Mouse (Mus musculus) left cerebral cortex, adult 2 months (tissue): ENCODE measurements at regions not wholly inside any gene's neighbourhood (a gene's known extent, or its start where the extent isn't known, plus 50 kb on each side); places are given as distances from the start of the nearest gene placed in this dataset.

Experiments used
- DNase-seq, 2 experiments: peaks; one replicate each; pipeline ENCODE4 v3.0.0; 2021 to 2022; ENCODE audit warnings: low spot score in 2 of 2, mixed read lengths in 1 of 2; ENCODE audit errors: extremely low spot score in 1 of 2
- H3K27ac ChIP-seq: fragments of 200-600 bp; 2 replicates; pipeline ENCODE4 v1.8.1; 2022
- H3K4me3 ChIP-seq: fragments of 200-600 bp; 2 replicates; pipeline ENCODE4 v1.8.1; 2022
- CTCF ChIP-seq: fragments of 200-600 bp; IDR thresholded peaks from 2 replicates; pipeline ENCODE4 v1.8.1; 2022; ENCODE audit warnings: antibody characterized with exemption, mild to moderate bottlenecking, moderate library complexity
- intact Hi-C: fragments of 180-260 bp; cut with DNase I; formaldehyde crosslinking; loops from one replicate; pipeline ENCODE4 v1.15.1; 2025

DNA sequence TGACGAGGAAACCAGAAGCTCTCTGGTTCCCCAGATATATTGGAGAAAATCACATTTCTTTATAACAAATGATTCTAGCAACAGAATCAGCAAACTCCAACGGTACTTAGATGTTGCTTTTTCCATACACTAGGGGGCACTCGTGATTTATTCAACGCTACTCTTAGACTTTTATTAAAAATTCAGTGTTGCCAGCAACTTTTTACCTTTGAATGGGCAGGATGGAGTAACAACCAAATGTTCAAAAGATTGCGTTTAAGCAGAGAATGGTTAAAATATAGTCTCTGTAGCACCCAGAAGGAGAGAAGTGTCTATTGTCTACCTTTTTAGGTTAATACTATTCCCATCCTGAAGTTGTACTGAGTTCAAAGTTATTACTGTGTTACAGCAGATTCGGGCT lies 715.4 kb upstream of the Cblb start:
- TF ChIP-seq CTCF: peak; percentile 79
- Histone ChIP-seq H3K27ac (no peak overlapping the region), H3K4me3 (no peak overlapping the region)
- intact Hi-C loops: loop anchor here (5.0 to 10.0 kb wide), 3 partner anchors 473 to 867 kb away; partner anchors contain the start of gene Cblb
- DNase-seq: peak in 1 of 2 experiments; percentile 13

DNA sequence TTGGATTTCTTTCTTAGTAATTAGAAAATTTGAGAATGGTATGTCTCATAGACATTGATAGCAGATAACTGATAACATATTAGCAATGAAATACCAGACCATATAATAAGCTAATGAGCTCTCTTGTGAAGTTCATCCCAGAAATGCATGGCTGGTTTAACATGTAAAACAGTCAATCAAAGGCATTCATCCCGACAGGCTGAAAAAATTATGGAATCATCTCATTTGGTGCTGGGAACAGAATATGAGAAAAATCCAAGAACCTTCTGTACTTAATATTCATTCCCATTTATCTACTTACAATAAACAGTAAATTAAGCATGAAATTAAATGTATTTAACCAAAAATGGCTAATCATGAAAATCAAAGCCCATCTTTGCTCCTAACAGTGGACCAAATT lies 698.8 kb upstream of the Cblb start:
- H3K27ac ChIP-seq: no peak overlapping the region
- H3K4me3 ChIP-seq: no peak overlapping the region
- no peak for TF ChIP-seq CTCF
- intact Hi-C loops: no loop called here
- DNase-seq: no peak

DNA sequence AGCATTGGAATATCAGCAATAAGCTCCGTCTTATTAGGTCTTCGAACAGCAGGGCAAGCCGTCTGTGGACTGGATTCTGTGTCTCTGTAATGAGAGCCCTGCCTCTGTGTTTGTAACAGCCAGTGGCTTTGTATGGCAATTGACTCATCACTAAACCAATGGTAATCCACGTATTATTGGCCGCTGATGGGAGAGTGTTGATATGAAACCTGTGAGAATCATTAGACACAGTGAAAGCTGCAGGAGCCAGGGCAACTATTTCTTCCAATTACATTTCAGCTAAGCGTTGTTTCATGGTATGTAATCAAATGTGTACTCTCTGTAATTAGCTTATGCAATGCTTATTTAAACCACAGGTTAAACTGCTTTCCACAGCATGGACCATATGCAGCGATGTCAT lies 696.1 kb upstream of the Cblb start:
- intact Hi-C loops: no loop called here
- Histone ChIP-seq H3K4me3 (no peak overlapping the region), H3K27ac (no peak overlapping the region)
- TF ChIP-seq CTCF: no peak
- DNase-seq: no peak

DNA sequence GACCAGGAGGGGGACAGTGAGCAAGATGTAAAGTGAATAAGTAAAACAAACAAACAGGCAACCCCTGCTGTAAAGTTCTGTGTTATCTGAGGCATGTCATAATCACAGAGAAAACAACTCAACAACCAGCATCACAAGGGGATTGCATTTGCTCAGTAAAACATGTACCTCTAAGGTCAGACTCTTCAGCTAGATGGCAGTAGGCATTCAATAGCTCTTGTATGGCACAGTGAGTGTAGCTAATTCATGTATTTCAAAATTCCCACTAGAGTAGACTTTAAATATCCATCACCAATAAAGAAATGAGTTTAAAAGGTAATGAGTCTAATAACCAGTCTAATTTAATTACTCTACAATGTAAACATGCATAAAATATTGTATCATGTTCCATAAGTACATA lies 683.9 kb upstream of the Cblb start:
- no peak overlapping the region for H3K4me3 ChIP-seq
- intact Hi-C loops: no loop called here
- TF ChIP-seq CTCF: no peak
- H3K27ac ChIP-seq: no peak overlapping the region
- DNase-seq: no peak

DNA sequence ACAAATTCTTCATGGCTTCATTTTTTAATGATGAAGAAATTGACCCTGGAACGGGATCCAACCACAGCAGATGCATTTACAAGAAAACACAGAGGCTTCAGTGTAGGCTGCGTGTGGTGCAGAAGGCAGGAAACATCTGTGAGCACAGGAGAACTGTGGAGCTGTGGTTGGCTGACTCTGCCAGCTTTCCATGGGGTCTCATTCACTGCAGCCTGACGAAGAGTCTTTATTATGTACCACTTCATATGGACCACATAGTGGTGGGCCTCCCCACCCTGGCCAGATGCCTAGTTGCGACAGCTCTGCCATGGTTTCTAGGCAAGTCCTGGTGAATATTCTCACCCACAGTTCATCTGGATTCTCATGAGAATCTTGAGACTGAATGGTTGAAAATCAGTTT lies 678.9 kb upstream of the Cblb start:
- no peak for DNase-seq
- no peak for TF ChIP-seq CTCF
- Histone ChIP-seq H3K4me3 (no peak overlapping the region), H3K27ac (no peak overlapping the region)
- intact Hi-C loops: no loop called here

DNA sequence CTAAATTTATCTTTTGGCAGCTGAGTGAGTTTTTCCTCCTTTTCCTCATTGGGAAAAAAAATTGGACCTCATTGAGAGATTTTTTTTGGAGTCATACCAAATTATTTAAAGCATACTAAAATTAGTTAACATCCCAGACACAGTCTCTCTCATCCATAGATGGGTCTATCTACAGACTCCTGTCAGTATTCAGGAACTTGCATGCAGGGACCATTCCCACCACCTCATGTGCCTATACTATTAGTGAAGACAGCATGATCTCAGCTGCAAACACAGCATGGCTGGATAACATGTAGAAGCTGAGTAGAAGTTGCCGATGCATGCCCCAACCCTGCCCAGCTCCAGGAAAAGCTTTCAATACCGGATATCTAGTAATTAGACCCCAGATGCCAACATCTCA lies 677.2 kb upstream of the Cblb start:
- H3K4me3 ChIP-seq: no peak overlapping the region
- intact Hi-C loops: no loop called here
- H3K27ac ChIP-seq: no peak overlapping the region
- TF ChIP-seq CTCF: no peak
- DNase-seq: no peak

DNA sequence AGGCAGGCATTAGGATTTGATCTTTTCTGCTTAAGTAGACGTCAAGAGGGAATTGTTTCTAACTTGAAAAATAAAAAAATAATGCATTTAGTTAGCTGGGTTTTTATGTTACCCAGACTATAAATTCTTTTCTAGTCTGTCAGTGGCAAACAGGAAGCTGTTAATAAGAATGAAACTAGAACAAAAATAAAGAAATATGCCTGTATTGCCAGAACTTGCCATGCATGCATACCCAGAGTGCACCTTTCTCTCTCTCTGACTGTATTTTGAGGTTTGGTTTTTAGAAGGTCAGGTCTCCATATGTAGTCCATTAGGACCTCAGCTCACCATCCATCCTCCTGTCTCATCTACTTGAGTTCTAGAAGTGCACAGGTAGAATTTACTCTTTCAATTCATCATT lies 661.0 kb upstream of the Cblb start:
- no peak overlapping the region for H3K27ac ChIP-seq
- intact Hi-C loops: no loop called here
- no peak overlapping the region for H3K4me3 ChIP-seq
- no peak for TF ChIP-seq CTCF
- no peak for DNase-seq

DNA sequence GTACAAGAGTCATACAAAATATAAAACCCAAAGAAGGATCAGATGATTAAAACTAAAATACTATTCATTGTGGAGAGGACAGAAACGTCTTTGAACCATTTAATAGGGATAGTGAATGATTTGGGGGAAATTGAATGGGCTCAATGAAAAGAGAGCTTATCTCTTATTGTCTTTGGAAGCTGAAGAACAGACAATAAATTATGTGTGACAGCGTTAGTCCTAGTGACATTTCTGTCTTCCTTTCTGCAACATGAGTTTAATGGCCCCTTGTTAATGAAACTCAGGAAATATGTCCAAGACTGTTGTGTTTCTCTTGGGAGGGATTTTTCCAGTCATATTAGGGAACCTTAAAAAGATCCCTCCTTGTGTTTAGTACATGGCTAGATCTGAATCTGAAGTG lies 644.6 kb upstream of the Cblb start:
- intact Hi-C loops: no loop called here
- Histone ChIP-seq H3K27ac (no peak overlapping the region), H3K4me3 (no peak overlapping the region)
- no peak for TF ChIP-seq CTCF
- DNase-seq: no peak

DNA sequence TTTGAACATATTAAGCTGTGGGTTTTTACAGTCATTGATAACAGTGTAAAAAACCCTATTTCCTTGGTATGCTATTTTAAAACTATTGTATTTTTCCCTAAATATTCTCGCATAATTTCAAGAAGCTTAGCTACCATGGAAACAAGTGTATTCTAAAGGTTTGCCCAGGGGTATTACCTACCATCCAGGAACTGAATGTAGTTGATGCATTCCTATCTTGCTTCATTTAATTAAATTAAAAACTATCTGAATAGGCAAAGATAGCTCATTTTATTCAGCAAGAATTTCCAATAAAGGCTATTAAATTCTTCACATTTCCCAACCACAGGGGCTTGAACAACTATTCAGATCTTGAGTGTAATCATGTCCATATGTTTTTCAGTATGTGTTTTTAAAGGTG lies 643.5 kb upstream of the Cblb start:
- TF ChIP-seq CTCF: no peak
- no peak overlapping the region for H3K4me3 ChIP-seq
- intact Hi-C loops: no loop called here

DNA sequence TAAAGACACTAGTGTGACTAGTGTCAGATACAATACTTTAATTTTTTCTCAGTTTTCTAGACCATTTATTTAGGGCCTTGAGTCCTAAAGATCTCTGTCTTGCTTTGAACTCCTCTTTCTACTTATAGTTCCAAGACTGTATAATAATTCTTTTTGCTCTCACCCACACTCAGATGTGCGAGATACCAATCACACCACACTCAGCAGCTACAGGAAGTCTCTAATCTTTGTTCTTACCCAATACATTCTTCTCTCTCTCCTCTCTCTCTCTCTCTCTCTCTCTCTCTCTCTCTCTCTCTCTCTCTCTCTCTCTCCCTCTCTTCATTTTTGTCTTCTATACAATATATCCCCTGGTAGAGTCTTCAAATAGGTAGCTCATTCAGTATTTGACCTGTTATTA lies 637.2 kb upstream of the Cblb start:
- no peak for TF ChIP-seq CTCF

More for the DNA sequence above, 643.5 kb upstream of the Cblb start:
- no peak overlapping the region for H3K27ac ChIP-seq
- DNase-seq: no peak

More for the DNA sequence above, 637.2 kb upstream of the Cblb start:
- DNase-seq: no peak
- no peak overlapping the region for H3K27ac ChIP-seq
- H3K4me3 ChIP-seq: no peak overlapping the region
- intact Hi-C loops: no loop called here
